Mouse (Mus musculus) G1E (cell line): ENCODE data around the gene Cabin1. TPM values are rescaled to one million over a fixed set of nuclear protein-coding genes. Genes with fewer than 3 reads are reported as not detected.

ENCODE experiments used
- ATAC-seq: 2 replicates; pipeline ENCODE4 v1.8.0; 2016; ENCODE audit warnings: mild to moderate bottlenecking; ENCODE audit not compliant: insufficient number of reproducible peaks, poor library complexity, low FRiP score, severe bottlenecking; ENCODE audit errors: extremely low read depth
- DNase-seq: peaks from one replicate; pipeline ENCODE4 v3.0.0; 2012; ENCODE audit warnings: low spot score
- H3K27me3 ChIP-seq: 2 replicates; pipeline ENCODE4 v1.6.1; 2012; ENCODE audit warnings: mild to moderate bottlenecking, low read length, inconsistent platforms; ENCODE audit not compliant: insufficient read depth
- H3K36me3 ChIP-seq: replicated peaks from 2 replicates; pipeline ENCODE3; 2012; ENCODE audit warnings: mild to moderate bottlenecking, inconsistent platforms
- H3K4me1 ChIP-seq: 2 replicates; pipeline ENCODE4 v1.6.1; 2012; ENCODE audit warnings: low read depth, low read length, inconsistent platforms, mixed read lengths; ENCODE audit not compliant: insufficient read depth
- H3K4me3 ChIP-seq: 2 replicates; pipeline ENCODE4 v1.5.1; 2012; ENCODE audit warnings: low read depth, mild to moderate bottlenecking, inconsistent platforms, low read length, moderate library complexity, mixed read lengths
- H3K9me3 ChIP-seq: replicated peaks from 2 replicates; pipeline ENCODE4 v1.6.1; 2012; ENCODE audit warnings: inconsistent platforms
- CTCF ChIP-seq: IDR thresholded peaks from 2 replicates; pipeline ENCODE4 v1.5.1; 2012; ENCODE audit warnings: low read depth, low read length, inconsistent platforms, mixed read lengths
- GATA1 ChIP-seq: IDR thresholded peaks from 2 replicates; pipeline ENCODE4 v1.6.1; 2012; ENCODE audit warnings: borderline replicate concordance, low read length, inconsistent platforms, mixed read lengths
- GATA2 ChIP-seq: IDR thresholded peaks from 2 replicates; pipeline ENCODE4 v1.6.1; 2012; ENCODE audit warnings: low read depth, low read length, inconsistent platforms, borderline replicate concordance
- POLR2AphosphoS5 ChIP-seq: IDR thresholded peaks from 2 replicates; pipeline ENCODE4 v1.6.1; 2012; ENCODE audit warnings: low read depth, low read length, inconsistent platforms; ENCODE audit not compliant: insufficient replicate concordance
- TAL1 ChIP-seq: conservative IDR thresholded peaks from 2 replicates; pipeline ENCODE4 v1.6.1; 2012; ENCODE audit warnings: low read depth, low read length, inconsistent platforms, mixed read lengths
- polyA plus RNA-seq: library from polyadenylated mRNA; stranded (reverse); fragments of >175 nt; gene quantifications from 2 replicates; pipeline ENCODE4 v1.2.3, GENCODE M21; 2012
- total RNA-seq, 2 experiments: library from RNA; stranded (forward) in 1 of 2; stranded (reverse) in 1 of 2; fragments of 200-1000 nt in 1 of 2; fragments of >200 nt in 1 of 2; fragmentation: Nextera tagmentation in 1 of 2; gene quantifications; 2 replicates each; pipeline ENCODE4 v1.2.3; 2014 to 2017

The Cabin1 gene
- total and polyA plus RNA-seq, 3 experiments, result 30.5 to 96.5 (median 78.7) TPM

DNA sequence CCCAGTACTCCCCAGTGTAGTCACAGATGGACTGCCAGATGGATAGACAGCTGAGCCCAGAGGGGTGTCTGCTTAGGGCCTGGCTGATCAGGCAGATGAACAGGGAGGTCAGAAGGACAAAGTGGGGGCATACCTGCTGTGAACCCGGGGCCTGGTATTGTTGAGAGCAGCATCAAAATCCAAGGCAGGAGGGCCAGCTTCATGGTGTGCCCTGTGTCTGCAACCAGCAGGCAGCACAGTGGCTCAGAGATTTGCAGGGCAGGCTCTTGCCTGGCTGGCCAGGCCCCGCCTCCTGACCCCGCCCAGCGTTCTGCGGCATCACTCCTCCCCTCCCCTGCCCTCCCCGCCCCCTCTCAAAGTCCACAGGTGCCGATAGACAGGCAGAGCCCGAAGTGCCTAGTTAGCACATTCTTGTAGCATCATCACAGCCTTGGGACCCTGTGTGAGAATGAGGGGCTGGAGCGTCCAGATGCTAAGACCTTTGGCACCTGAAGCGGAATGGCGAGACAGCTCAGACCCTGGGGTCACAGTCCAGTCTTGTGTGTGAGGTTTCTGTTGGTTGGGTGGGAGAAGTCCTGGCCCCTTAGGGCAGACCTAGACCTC, 120.3 kb downstream of the Cabin1 start, which contains the start of gene Susd2:
Gene Susd2, minus strand, starts transcription at position 268 of the 603 bp plus-strand sequence.
- no peak for TF ChIP-seq GATA2
- Histone ChIP-seq H3K4me1 (peaks cover 11% of the 10 kb centered on the region), H3K4me3 (no peak within 1 kb of the TSS), H3K27me3 (peaks cover 29% of the 10 kb centered on the region), H3K9me3 (no peaks in the 10 kb centered on the region), H3K36me3 (peaks cover 49% of the 10 kb centered on the region)
- ATAC-seq, result no peak
- no peak for DNase-seq

DNA sequence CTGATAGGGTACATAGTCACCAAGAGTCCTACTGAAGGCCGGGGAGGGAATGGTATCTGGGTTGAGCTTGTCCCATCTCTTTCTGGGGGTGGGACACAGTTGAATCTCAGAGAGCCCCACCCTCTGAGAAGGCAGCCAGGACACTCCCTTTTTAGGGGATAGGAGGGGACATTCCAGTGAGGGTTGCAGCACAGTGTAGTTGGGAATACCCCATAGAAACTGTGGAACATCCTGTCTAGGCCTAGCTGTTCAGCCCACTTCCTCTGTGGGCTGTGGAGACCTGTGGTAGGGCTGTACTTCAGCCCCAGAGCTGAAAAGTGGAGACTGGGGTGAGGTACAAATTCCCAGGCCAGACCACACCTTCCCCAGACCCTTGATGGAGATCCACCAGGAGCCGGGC, 121.2 kb downstream of the Cabin1 start:
- Histone ChIP-seq H3K36me3 (peaks cover 39% of the 10 kb centered on the region), H3K4me3 (no peak overlapping the region), H3K4me1 (peaks cover 11% of the 10 kb centered on the region), H3K9me3 (no peaks in the 10 kb centered on the region), H3K27me3 (peaks cover 38% of the 10 kb centered on the region)
- ATAC-seq, result no peak
- DNase-seq, result no peak
- TF ChIP-seq GATA2, result no peak

DNA sequence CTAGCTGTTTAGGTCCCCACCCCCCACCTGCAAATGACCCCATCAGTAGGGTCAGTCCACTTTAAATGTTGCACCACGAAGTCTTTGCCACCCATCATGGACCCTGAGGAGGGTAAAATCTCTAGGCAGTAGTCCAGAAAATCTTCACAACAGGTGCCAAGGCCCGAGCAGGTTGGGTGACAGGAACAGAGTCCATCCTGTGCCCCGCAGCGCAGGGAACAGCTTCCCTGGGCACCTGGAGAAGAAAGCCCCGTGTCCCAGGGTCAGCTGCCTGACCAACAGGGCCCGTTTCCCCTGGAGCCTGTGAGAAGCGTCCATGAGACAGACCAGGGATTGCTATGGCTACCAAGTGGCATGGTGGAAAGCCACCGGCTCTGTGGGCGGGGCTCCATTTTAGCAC, 121.7 kb downstream of the Cabin1 start:
- H3K36me3 ChIP-seq, result peaks cover 35% of the 10 kb centered on the region
- TF ChIP-seq GATA2 (no peak), GATA1 (no peak), POLR2AphosphoS5 (no peak), CTCF (no peak), TAL1 (no peak)
- peaks cover 11% of the 10 kb centered on the region for H3K4me1 ChIP-seq
- ATAC-seq (no peak), DNase-seq (no peak)
- no peaks in the 10 kb centered on the region for H3K9me3 ChIP-seq
- peaks cover 43% of the 10 kb centered on the region for H3K27me3 ChIP-seq
- no peak overlapping the region for H3K4me3 ChIP-seq

- Histone ChIP-seq H3K36me3 (peaks cover 28% of the 10 kb centered on the region), H3K9me3 (no peaks in the 10 kb centered on the region), H3K27me3 (peaks cover 49% of the 10 kb centered on the region), H3K4me1 (peaks cover 11% of the 10 kb centered on the region), H3K4me3 (no peak overlapping the region)
- ATAC-seq, result no peak
- no peak for TF ChIP-seq CTCF
- no peak for TF ChIP-seq GATA2
- no peak for TF ChIP-seq TAL1
- no peak for TF ChIP-seq POLR2AphosphoS5
- no peak for TF ChIP-seq GATA1
- DNase-seq, result no peak
These were observed 122.4 kb downstream of the Cabin1 start for GRCm38 (mm10) chr10:75641721-75642222.

DNA sequence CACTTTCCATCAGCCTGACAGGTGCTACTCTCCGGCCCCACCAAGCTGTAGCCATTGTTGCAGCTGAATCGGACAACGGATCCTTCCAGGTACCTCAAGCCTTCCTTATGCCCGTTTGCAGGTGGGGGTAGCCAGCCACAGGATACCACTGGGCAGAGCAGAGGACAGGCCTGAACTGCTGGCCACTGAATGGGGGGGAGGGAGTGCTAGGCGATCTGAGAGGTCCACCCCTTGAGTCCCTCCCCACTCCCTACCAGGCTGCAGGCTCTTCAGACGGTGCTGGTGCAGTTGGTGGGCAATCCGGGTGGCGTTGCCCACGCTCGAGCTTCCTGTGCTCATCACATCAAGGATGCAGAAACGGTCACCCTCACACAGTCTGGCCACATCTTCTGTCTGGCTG, 126.4 kb downstream of the Cabin1 start:
- TF ChIP-seq TAL1 (no peak), POLR2AphosphoS5 (no peak), GATA1 (no peak), GATA2 (no peak), CTCF (no peak)
- Histone ChIP-seq H3K27me3 (peaks cover 56% of the 10 kb centered on the region), H3K4me1 (peaks cover 6% of the 10 kb centered on the region; the same call in 1 of the 2 replicates), H3K4me3 (no peak overlapping the region), H3K36me3 (no peaks in the 10 kb centered on the region), H3K9me3 (no peaks in the 10 kb centered on the region)
- no peak for ATAC-seq
- DNase-seq, result no peak

GRCm38 (mm10) chr10:75636084-75636786, 127.9 kb downstream of the Cabin1 start:
- H3K4me3 ChIP-seq, result no peak overlapping the region
- TF ChIP-seq GATA2 (no peak), TAL1 (no peak), CTCF (no peak), GATA1 (no peak), POLR2AphosphoS5 (no peak)
- peaks cover 4% of the 10 kb centered on the region; the same call in 1 of the 2 replicates for H3K4me1 ChIP-seq
- ATAC-seq, result no peak
- H3K36me3 ChIP-seq, result no peaks in the 10 kb centered on the region
- no peaks in the 10 kb centered on the region for H3K9me3 ChIP-seq
- no peak for DNase-seq
- peaks cover 56% of the 10 kb centered on the region for H3K27me3 ChIP-seq

- Histone ChIP-seq H3K4me3 (no peak overlapping the region), H3K36me3 (no peaks in the 10 kb centered on the region), H3K27me3 (peaks cover 51% of the 10 kb centered on the region), H3K4me1 (peaks cover 4% of the 10 kb centered on the region; the same call in 1 of the 2 replicates), H3K9me3 (no peaks in the 10 kb centered on the region)
- TF ChIP-seq GATA2, result no peak
- peak; percentile 80 for TF ChIP-seq CTCF
- no peak for TF ChIP-seq GATA1
- TF ChIP-seq TAL1, result no peak
- no peak for TF ChIP-seq POLR2AphosphoS5
- ATAC-seq, result no peak
- DNase-seq, result peak; percentile 48
These were observed 128.5 kb downstream of the Cabin1 start for GRCm38 (mm10) chr10:75635693-75636055.
